Mouse (Mus musculus) megakaryocyte, embryonic 14.5 days (primary cell): Measurements from ENCODE around the gene Sema4b.

Experiments used
- FLI1 ChIP-seq: IDR thresholded peaks from 2 replicates; pipeline ENCODE4 v1.6.1; 2012; ENCODE audit warnings: low read length, inconsistent platforms, mixed read lengths
- GATA1 ChIP-seq: IDR thresholded peaks from 3 replicates; pipeline ENCODE4 v1.6.1; 2012; ENCODE audit warnings: mixed read lengths, low read length, inconsistent platforms, borderline replicate concordance

DNA sequence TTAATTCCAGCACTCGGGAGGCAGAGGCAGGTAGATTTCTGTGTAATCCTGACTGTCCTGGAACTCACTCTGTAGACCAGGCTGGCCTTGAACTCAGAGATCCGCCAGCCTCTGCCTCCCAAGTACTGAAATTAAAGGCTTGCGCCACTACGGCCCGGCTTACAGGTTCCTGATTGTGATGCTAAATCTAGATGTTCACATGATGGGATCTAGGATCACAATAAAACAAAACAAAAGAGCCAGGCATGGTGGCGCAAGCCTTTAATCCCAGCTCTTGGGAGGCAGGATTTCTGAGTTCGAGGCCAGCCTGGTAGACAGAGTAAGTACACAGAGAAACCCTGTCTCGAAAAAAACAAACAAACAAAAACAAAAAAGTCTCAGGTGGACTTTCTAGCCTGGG is 33.9 kb upstream of the Sema4b start:
- TF ChIP-seq GATA1 (no peak), FLI1 (no peak)
